Mouse (Mus musculus): ENCODE measurements at regions not wholly inside any gene's neighbourhood (a gene's known extent, or its start where the extent isn't known, plus 50 kb on each side); places are given as distances from the start of the nearest gene placed in this dataset.
A peak's percentile ranks its signal among the peaks of the same experiment; 100 is the strongest.

DNA sequence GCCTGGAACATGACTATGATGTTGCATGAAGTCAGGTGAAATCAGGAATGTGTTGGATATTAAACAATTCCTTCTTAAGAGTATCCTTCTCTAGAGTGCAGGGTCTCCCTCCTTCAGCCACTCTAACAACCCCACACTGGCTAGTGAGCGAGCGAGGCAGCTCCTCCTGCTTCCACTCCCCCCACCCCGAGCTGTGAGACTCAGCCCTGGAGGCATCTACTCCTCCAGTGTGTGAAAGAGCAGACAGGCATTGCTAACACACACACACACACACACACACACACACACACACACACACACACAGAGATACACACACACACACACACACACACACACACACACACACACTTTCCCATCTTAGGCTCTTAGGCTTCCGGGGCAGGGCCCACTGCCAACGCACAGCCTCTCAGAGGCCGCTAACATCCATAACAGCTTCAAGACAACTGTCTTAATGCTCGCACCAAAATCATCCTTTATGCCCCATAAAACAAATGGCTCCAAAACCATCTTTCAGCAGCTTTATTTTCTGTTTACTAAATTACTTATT lies 116.8 kb downstream of the Lrrc30 start:
- no peak overlapping the region for H3K4me3 ChIP-seq (replicated peaks)
- ATAC-seq (ENCODE audit: insufficient read depth, low FRiP score, low read depth), result no peak
- H3K27me3 ChIP-seq (replicated peaks), result no peaks in the 10 kb centered on the region
- H3K36me3 ChIP-seq, result no peaks in the 10 kb centered on the region
- H3K9ac ChIP-seq, result no peak overlapping the region
- no peak overlapping the region for H3K4me2 ChIP-seq
- H3K9me3 ChIP-seq, result no peaks in the 10 kb centered on the region
- 74% methylated on average over 7 of the region's 7 CpGs for WGBS
- H3K4me1 ChIP-seq, result 0 out of 2 replicates have a peak, but pooled peaks cover 4% of the 10 kb centered on the region
- 0 out of 2 replicates have a peak overlapping the region, but pooled peaks have one; percentile 18 for H3K27ac ChIP-seq

- Histone ChIP-seq H3K9ac (no peak overlapping the region), H3K9me3 (no peaks in the 10 kb centered on the region), H3K27ac (0 out of 2 replicates have a peak overlapping the region, but pooled peaks have one; percentile 18), H3K4me3 (replicated peaks) (no peak overlapping the region), H3K36me3 (no peaks in the 10 kb centered on the region), H3K27me3 (replicated peaks) (no peaks in the 10 kb centered on the region), H3K4me2 (no peak overlapping the region), H3K4me1 (0 out of 2 replicates have a peak, but pooled peaks cover 4% of the 10 kb centered on the region)
- 62% methylated on average over 9 of the region's 9 CpGs for WGBS
- ATAC-seq (ENCODE audit: insufficient read depth, low FRiP score, low read depth), result peak; percentile 24; the same call in 1 of the 2 replicates
These were observed 117.9 kb downstream of the Lrrc30 start for GRCm38 (mm10) chr17:67514387-67515241.

- no peak overlapping the region for H3K4me2 ChIP-seq
- ATAC-seq (ENCODE audit: insufficient read depth, low FRiP score, low read depth), result peak; percentile 48; the same call in 1 of the 2 replicates
- no peaks in the 10 kb centered on the region for H3K27me3 ChIP-seq (replicated peaks)
- H3K4me3 ChIP-seq (replicated peaks), result no peak overlapping the region
- H3K9ac ChIP-seq, result no peak overlapping the region
- no peaks in the 10 kb centered on the region for H3K9me3 ChIP-seq
- H3K36me3 ChIP-seq, result no peaks in the 10 kb centered on the region
- WGBS, result 51% methylated on average over 6 of the region's 6 CpGs
- 0 out of 2 replicates have a peak, but pooled peaks cover 4% of the 10 kb centered on the region for H3K4me1 ChIP-seq
- H3K27ac ChIP-seq, result peak overlapping the region; percentile 72; the same call in 1 of the 2 replicates
These were observed 119.6 kb downstream of the Lrrc30 start for GRCm38 (mm10) chr17:67512699-67513450.

DNA sequence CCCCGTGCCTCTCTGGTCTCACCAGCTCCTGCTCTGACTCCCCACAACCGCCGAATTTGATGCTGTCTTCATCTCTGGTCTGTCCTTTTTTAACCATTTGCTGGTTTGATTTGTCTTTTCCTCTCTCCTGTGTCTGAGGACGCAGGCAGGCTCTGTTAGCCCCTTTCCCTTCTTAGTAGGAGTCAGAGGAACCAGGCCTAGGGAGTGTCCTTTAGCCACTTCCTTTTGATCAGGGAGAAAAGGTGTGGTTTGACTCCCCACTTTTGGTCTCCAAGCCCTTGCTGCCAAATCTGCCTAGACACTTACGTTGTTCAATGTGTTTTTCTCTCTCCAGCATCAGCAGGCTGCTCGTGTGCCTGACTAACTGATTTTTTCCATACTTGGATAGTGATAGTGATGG lies 120.5 kb downstream of the Lrrc30 start:
- Histone ChIP-seq H3K4me1 (0 out of 2 replicates have a peak, but pooled peaks cover 4% of the 10 kb centered on the region), H3K27ac (peak overlapping the region; percentile 38; the same call in 1 of the 2 replicates), H3K9me3 (no peaks in the 10 kb centered on the region), H3K36me3 (no peaks in the 10 kb centered on the region), H3K27me3 (replicated peaks) (no peaks in the 10 kb centered on the region), H3K4me2 (no peak overlapping the region), H3K4me3 (replicated peaks) (no peak overlapping the region), H3K9ac (no peak overlapping the region)
- 67% methylated on average over 6 of the region's 6 CpGs for WGBS
- ATAC-seq (ENCODE audit: insufficient read depth, low FRiP score, low read depth), result no peak

DNA sequence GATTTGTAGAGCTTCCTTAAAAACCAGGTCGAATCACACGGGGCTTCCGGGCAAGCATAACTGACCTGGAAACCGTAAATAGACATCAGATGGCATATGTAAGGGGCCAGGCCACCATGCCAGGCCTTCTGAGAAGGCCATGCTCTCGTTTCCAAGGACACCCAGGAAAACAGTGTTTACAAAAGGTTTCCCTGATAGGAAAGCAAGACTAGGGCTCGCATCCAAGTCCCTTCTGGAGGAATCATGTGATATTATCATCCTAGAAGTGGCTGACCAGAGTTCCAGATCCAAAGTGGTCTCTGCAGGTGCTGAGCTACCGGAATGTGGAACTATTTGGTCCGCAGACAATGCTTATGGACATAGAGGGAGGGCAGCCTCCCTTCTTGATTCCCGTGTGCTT lies 122.6 kb downstream of the Lrrc30 start:
- Histone ChIP-seq H3K27me3 (replicated peaks) (no peaks in the 10 kb centered on the region), H3K36me3 (no peaks in the 10 kb centered on the region), H3K9ac (no peak overlapping the region), H3K4me1 (0 out of 2 replicates have a peak, but pooled peaks cover 4% of the 10 kb centered on the region), H3K9me3 (no peaks in the 10 kb centered on the region), H3K4me3 (replicated peaks) (no peak overlapping the region), H3K4me2 (no peak overlapping the region), H3K27ac (no peak overlapping the region)
- WGBS, result 66% methylated on average over 9 of the region's 9 CpGs
- no peak for ATAC-seq (ENCODE audit: insufficient read depth, low FRiP score, low read depth)

- Histone ChIP-seq H3K4me1 (0 out of 2 replicates have a peak, but pooled peaks cover 4% of the 10 kb centered on the region), H3K27me3 (replicated peaks) (no peaks in the 10 kb centered on the region), H3K27ac (no peak overlapping the region), H3K4me3 (replicated peaks) (no peak overlapping the region), H3K9me3 (no peaks in the 10 kb centered on the region), H3K9ac (no peak overlapping the region), H3K36me3 (no peaks in the 10 kb centered on the region), H3K4me2 (no peak overlapping the region)
- WGBS, result 85% methylated on average over 6 of the region's 6 CpGs
- ATAC-seq (ENCODE audit: insufficient read depth, low FRiP score, low read depth), result no peak
These were observed 123.4 kb downstream of the Lrrc30 start for GRCm38 (mm10) chr17:67509091-67509618.

DNA sequence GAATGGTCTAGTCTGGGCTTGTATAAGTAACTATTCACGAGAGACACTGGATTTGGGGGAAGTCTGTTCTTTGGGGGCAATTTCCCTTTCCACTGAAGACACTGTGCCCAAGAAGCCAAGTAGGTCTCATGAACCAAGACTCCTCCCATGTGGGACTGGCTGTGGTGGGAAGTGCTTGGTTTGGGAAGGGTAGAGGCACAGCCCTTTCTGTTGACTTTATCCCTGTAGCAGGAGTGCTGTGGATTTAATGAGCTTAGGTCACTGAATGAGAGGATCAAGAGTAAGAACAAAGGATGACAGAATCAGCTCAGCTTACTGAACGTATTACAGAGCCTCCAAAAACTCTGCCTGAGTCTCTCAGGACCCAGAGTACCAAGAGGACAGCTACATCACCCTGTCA lies 124.2 kb downstream of the Lrrc30 start:
- Histone ChIP-seq H3K9me3 (no peaks in the 10 kb centered on the region), H3K9ac (no peak overlapping the region), H3K36me3 (no peaks in the 10 kb centered on the region), H3K27ac (no peak overlapping the region), H3K4me3 (replicated peaks) (no peak overlapping the region), H3K4me2 (no peak overlapping the region), H3K4me1 (0 out of 2 replicates have a peak, but pooled peaks cover 3% of the 10 kb centered on the region), H3K27me3 (replicated peaks) (no peaks in the 10 kb centered on the region)
- 62% methylated on average over 2 of the region's 2 CpGs for WGBS
- no peak for ATAC-seq (ENCODE audit: insufficient read depth, low FRiP score, low read depth)

- WGBS, result 68% methylated on average over 2 of the region's 2 CpGs
- no peak overlapping the region for H3K4me2 ChIP-seq
- ATAC-seq (ENCODE audit: insufficient read depth, low FRiP score, low read depth), result no peak
- no peaks in the 10 kb centered on the region for H3K27me3 ChIP-seq (replicated peaks)
- no peaks in the 10 kb centered on the region for H3K4me1 ChIP-seq
- no peak overlapping the region for H3K4me3 ChIP-seq (replicated peaks)
- no peak overlapping the region for H3K9ac ChIP-seq
- H3K9me3 ChIP-seq, result no peaks in the 10 kb centered on the region
- H3K36me3 ChIP-seq, result no peaks in the 10 kb centered on the region
- H3K27ac ChIP-seq, result no peak overlapping the region
These were observed 126.1 kb downstream of the Lrrc30 start for GRCm38 (mm10) chr17:67506466-67506865.

- Histone ChIP-seq H3K4me3 (replicated peaks) (no peak overlapping the region), H3K9ac (no peak overlapping the region), H3K27ac (peak overlapping the region; percentile 1; the same call in 1 of the 2 replicates), H3K4me2 (no peak overlapping the region), H3K4me1 (no peaks in the 10 kb centered on the region), H3K9me3 (no peaks in the 10 kb centered on the region), H3K27me3 (replicated peaks) (no peaks in the 10 kb centered on the region), H3K36me3 (no peaks in the 10 kb centered on the region)
- WGBS, result 51% methylated on average over 9 of the region's 9 CpGs
- ATAC-seq (ENCODE audit: insufficient read depth, low FRiP score, low read depth), result no peak
These were observed 128.0 kb downstream of the Lrrc30 start for GRCm38 (mm10) chr17:67504502-67505033.

GRCm38 (mm10) chr17:67503125-67503878 lies 129.2 kb downstream of the Lrrc30 start:
- no peak overlapping the region for H3K4me2 ChIP-seq
- H3K4me3 ChIP-seq (replicated peaks), result no peak overlapping the region
- H3K27ac ChIP-seq, result no peak overlapping the region
- 69% methylated on average over 6 of the region's 6 CpGs for WGBS
- H3K9me3 ChIP-seq, result no peaks in the 10 kb centered on the region
- ATAC-seq (ENCODE audit: insufficient read depth, low FRiP score, low read depth), result no peak
- H3K27me3 ChIP-seq (replicated peaks), result no peaks in the 10 kb centered on the region
- H3K36me3 ChIP-seq, result no peaks in the 10 kb centered on the region
- H3K9ac ChIP-seq, result no peak overlapping the region
- H3K4me1 ChIP-seq, result no peaks in the 10 kb centered on the region

GRCm38 (mm10) chr17:67502628-67503027 lies 129.9 kb downstream of the Lrrc30 start:
- no peak overlapping the region for H3K9ac ChIP-seq
- H3K27ac ChIP-seq, result no peak overlapping the region
- ATAC-seq (ENCODE audit: insufficient read depth, low FRiP score, low read depth), result no peak
- H3K4me2 ChIP-seq, result no peak overlapping the region
- no peaks in the 10 kb centered on the region for H3K36me3 ChIP-seq
- H3K4me3 ChIP-seq (replicated peaks), result no peak overlapping the region
- 93% methylated on average over 4 of the region's 4 CpGs for WGBS
- no peaks in the 10 kb centered on the region for H3K27me3 ChIP-seq (replicated peaks)
- no peaks in the 10 kb centered on the region for H3K9me3 ChIP-seq
- H3K4me1 ChIP-seq, result no peaks in the 10 kb centered on the region

All from stomach, embryonic 15.5 days (tissue).